In the genomic region with DNA sequence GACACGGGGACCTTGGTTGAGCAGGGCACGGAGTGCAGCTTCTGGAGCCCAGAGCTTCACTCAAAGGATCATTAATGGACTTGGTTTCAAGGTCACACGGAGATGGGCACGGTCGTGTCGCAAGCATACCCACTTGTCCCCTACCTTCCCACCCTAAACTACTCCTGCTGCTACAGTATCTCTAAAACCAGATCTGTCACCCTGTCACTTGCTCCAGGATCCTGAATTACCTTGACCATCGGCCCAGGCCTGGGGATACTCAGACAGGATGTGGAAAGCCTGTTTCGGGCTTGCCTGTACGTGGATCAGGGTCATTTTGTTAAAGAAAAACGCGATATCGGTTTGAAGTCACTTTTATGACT, we compare ENCODE assay signal across 18 mouse cellular contexts. TPM values are rescaled to one million over a fixed set of nuclear protein-coding genes. Genes with fewer than 3 reads are reported as not detected.
A peak's percentile ranks its signal among the peaks of the same experiment; 100 is the strongest.
DNase-seq lines count a peak whose midpoint lies in the region; ATAC-seq and TF ChIP-seq lines count a peak whose summit lies in the region.
"Had no signal": no experiment of that assay in that cellular context is flagged by ENCODE, and none has a peak within 500 bp of the region (broad histone marks: within the 10 kb centered on the region; RNA-seq: fewer than 3 reads in every experiment).

No protein-coding gene starts in this region.

- H3K27me3 ChIP-seq in limb, embryonic 14.5 days (ENCODE audit: control insufficient read depth, insufficient read depth, low read length): peaks cover 30% of the 10 kb centered on the region
- H3K27me3 ChIP-seq in stomach, postnatal 0 days (ENCODE audit: control insufficient read depth, insufficient read depth, low read length): peaks cover 12% of the 10 kb centered on the region; the same call in 1 of the 2 replicates

- DNase-seq in gastrocnemius, adult 2 months: no peak
- no peak for DNase-seq in gastrocnemius, postnatal 10 days
- DNase-seq in testis, postnatal 10 days (ENCODE audit: low spot score): peak; percentile 26
- DNase-seq in testis, postnatal 14 days (ENCODE audit: low spot score): no peak
- no peak for DNase-seq in limb, embryonic 14.5 days (ENCODE audit: low spot score)
- no peak for DNase-seq in stomach, postnatal 0 days (ENCODE audit: low spot score)
- no peak for DNase-seq in frontal cortex, postnatal 36 days (ENCODE audit: low spot score in 2 of 2)
- no peak for DNase-seq in urinary bladder, adult 18-20 months (ENCODE audit: low spot score in 2 of 2)
- DNase-seq: B cell, adult 2 months; embryo, embryonic 11 days; gastrocnemius, postnatal 25 days; lung, postnatal 4 days; right cerebral cortex, postnatal 4 days had no signal

- TF ChIP-seq EP300 in stomach, postnatal 0 days (optimal IDR thresholded peaks at IDR 0.05): no peak

- no peak for TF ChIP-seq CTCF in gastrocnemius, adult 2 months (IDR thresholded peaks at IDR 0.05)
- TF ChIP-seq CTCF in stomach, postnatal 0 days (IDR thresholded peaks at IDR 0.05; ENCODE audit: low read depth): no peak

- peak overlapping the region; percentile 82 for H3K27ac ChIP-seq in gastrocnemius, adult 2 months
- no peak overlapping the region for H3K27ac ChIP-seq in limb, embryonic 14.5 days (replicated peaks; ENCODE audit: low read depth, low read length)
- H3K27ac ChIP-seq in stomach, postnatal 0 days (replicated peaks): peak overlapping the region; percentile 40
- H3K27ac ChIP-seq: heart, embryonic 15.5 days had no signal

- peak overlapping the region; percentile 52 for H3K9ac ChIP-seq in limb, embryonic 14.5 days (ENCODE audit: low read depth, low read length, severe bottlenecking)
- peak overlapping the region; percentile 53 for H3K9ac ChIP-seq in stomach, postnatal 0 days (ENCODE audit: low read length)
- H3K9ac ChIP-seq: heart, embryonic 15.5 days had no signal

- 24% methylated on average over 12 of the region's 12 CpGs for WGBS in limb, embryonic 14.5 days
- WGBS in stomach, postnatal 0 days: 35% methylated on average over 12 of the region's 12 CpGs

- intact Hi-C loops in gastrocnemius, adult 2 months (cut with DNase I): loop anchor here (2.0 kb wide), 1 partner anchor 15 kb away; no protein-coding TSS in a partner anchor

- no peaks in the 10 kb centered on the region for H3K9me3 ChIP-seq in limb, embryonic 14.5 days (ENCODE audit: control insufficient read depth, low read length)
- no peaks in the 10 kb centered on the region for H3K9me3 ChIP-seq in stomach, postnatal 0 days (ENCODE audit: control insufficient read depth, low read length)
- H3K9me3 ChIP-seq: heart, embryonic 15.5 days had no signal

- peak overlapping the region; percentile 77 for H3K4me3 ChIP-seq in gastrocnemius, adult 2 months
- H3K4me3 ChIP-seq in limb, embryonic 14.5 days (replicated peaks; ENCODE audit: low read length): peak overlapping the region; percentile 39
- H3K4me3 ChIP-seq in stomach, postnatal 0 days (ENCODE audit: low read depth, low read length): peak overlapping the region; percentile 42

- H3K4me1 ChIP-seq in limb, embryonic 14.5 days (ENCODE audit: control insufficient read depth, insufficient read depth, low read length): peaks cover 52% of the 10 kb centered on the region
- H3K4me1 ChIP-seq in stomach, postnatal 0 days (replicated peaks; ENCODE audit: control insufficient read depth, insufficient read depth): no peaks in the 10 kb centered on the region

- TF ChIP-seq POLR2A in limb, embryonic 14.5 days (IDR thresholded peaks at IDR 0.05; ENCODE audit: borderline replicate concordance, extremely low read depth, insufficient read depth, insufficient read length): no peak

- peaks cover 18% of the 10 kb centered on the region; the same call in 1 of the 2 replicates for H3K36me3 ChIP-seq in limb, embryonic 14.5 days (ENCODE audit: control insufficient read depth, insufficient read depth, low read length)
- no peaks in the 10 kb centered on the region for H3K36me3 ChIP-seq in stomach, postnatal 0 days (ENCODE audit: control insufficient read depth, insufficient read depth, low read length)
- H3K36me3 ChIP-seq: heart, embryonic 15.5 days had no signal

- ATAC-seq in limb, embryonic 14.5 days (ENCODE audit: low FRiP score, low read depth): no peak
- ATAC-seq in stomach, postnatal 0 days (ENCODE audit: low FRiP score, low TSS enrichment): no peak
- ATAC-seq: activated CD4-positive, CD25-positive, alpha-beta regulatory T cell, adult 4 months had no signal

- H3K4me2 ChIP-seq in limb, embryonic 14.5 days (replicated peaks; ENCODE audit: low read depth, low read length, severe bottlenecking): peak overlapping the region; percentile 75
- peak overlapping the region; percentile 76 for H3K4me2 ChIP-seq in stomach, postnatal 0 days (replicated peaks; ENCODE audit: low read depth)

RNA-seq across cellular contexts. Expression of a gene that starts 1.1 kb away (rescaled TPM):
- 1 to 10 TPM; 2.6 to 2.7 TPM for total RNA-seq in gastrocnemius, adult 2 months (2021)
- total RNA-seq in gastrocnemius, postnatal 10 days (2021): 1 to 10 TPM; 1.6 to 2.2 TPM
- 3.9 and 4.3 TPM in 2 replicates for polyA plus RNA-seq in limb, embryonic 14.5 days (2012; rRNA removed)
- polyA plus RNA-seq in limb, embryonic 14.5 days (2014; fragmentation: Nextera tagmentation; extraction: Ambion mirVana): 0.66 and 0.94 TPM in 2 replicates
- 0.33 and 0.80 TPM in 2 replicates for polyA plus RNA-seq in stomach, postnatal 0 days (2015; fragmentation: Nextera tagmentation; extraction: Ambion mirVana)
- total RNA-seq: left cerebral cortex, postnatal 10 days; MEL had no signal
- polyA plus RNA-seq: activated CD4-positive, CD25-positive, alpha-beta regulatory T cell, adult 4 months; heart, embryonic 15.5 days; thymus, postnatal 0 days had no signal

RNA-seq across cellular contexts. Expression of a gene that starts 3.5 kb away (rescaled TPM):
- total RNA-seq in gastrocnemius, adult 2 months (2021): 1 to 10 TPM; 2.8 to 3.1 TPM
- 1 to 10 TPM; 2.0 to 5.0 TPM for total RNA-seq in gastrocnemius, postnatal 10 days (2021)
- 12.0 and 15.9 TPM in 2 replicates for polyA plus RNA-seq in limb, embryonic 14.5 days (2012; rRNA removed)
- polyA plus RNA-seq in limb, embryonic 14.5 days (2014; fragmentation: Nextera tagmentation; extraction: Ambion mirVana): 2.7 and 3.4 TPM in 2 replicates
- polyA plus RNA-seq in stomach, postnatal 0 days (2015; fragmentation: Nextera tagmentation; extraction: Ambion mirVana): 2.8 and 2.9 TPM in 2 replicates
- total RNA-seq: left cerebral cortex, postnatal 10 days; MEL had no signal

RNA-seq across cellular contexts. Expression of a gene that starts 3.5 kb away (rescaled TPM):
- total RNA-seq in gastrocnemius, adult 2 months (2021): under 1 TPM in 1 of 2 experiments, not detected in 1; 0.82 TPM
- not detected for total RNA-seq in gastrocnemius, postnatal 10 days (2021)
- 3.2 and 4.6 TPM in 2 replicates for polyA plus RNA-seq in limb, embryonic 14.5 days (2012; rRNA removed)
- 1.1 TPM in 1 of 2 replicates, not detected in the other for polyA plus RNA-seq in limb, embryonic 14.5 days (2014; fragmentation: Nextera tagmentation; extraction: Ambion mirVana)
- 0.21 TPM in 1 of 2 replicates, not detected in the other for polyA plus RNA-seq in stomach, postnatal 0 days (2015; fragmentation: Nextera tagmentation; extraction: Ambion mirVana)
- total RNA-seq: left cerebral cortex, postnatal 10 days; MEL had no signal
- polyA plus RNA-seq: activated CD4-positive, CD25-positive, alpha-beta regulatory T cell, adult 4 months; heart, embryonic 15.5 days; thymus, postnatal 0 days had no signal

RNA-seq across cellular contexts. Expression of a gene that starts 5.3 kb away (rescaled TPM):
- total RNA-seq in gastrocnemius, adult 2 months (2021): 1 to 10 TPM; 2.2 to 2.9 TPM
- 1 to 10 TPM; 2.6 to 3.7 TPM for total RNA-seq in gastrocnemius, postnatal 10 days (2021)
- polyA plus RNA-seq in limb, embryonic 14.5 days (2012; rRNA removed): 11.0 and 12.3 TPM in 2 replicates
- polyA plus RNA-seq in limb, embryonic 14.5 days (2014; fragmentation: Nextera tagmentation; extraction: Ambion mirVana): 3.4 and 3.8 TPM in 2 replicates
- 8.4 and 8.9 TPM in 2 replicates for polyA plus RNA-seq in stomach, postnatal 0 days (2015; fragmentation: Nextera tagmentation; extraction: Ambion mirVana)
- total RNA-seq: left cerebral cortex, postnatal 10 days; MEL had no signal
- polyA plus RNA-seq: activated CD4-positive, CD25-positive, alpha-beta regulatory T cell, adult 4 months had no signal

RNA-seq across cellular contexts. Expression of a gene that starts 12.0 kb away (rescaled TPM):
- 1 to 10 TPM; 4.7 to 5.0 TPM for total RNA-seq in gastrocnemius, adult 2 months (2021)
- 1 to 10 TPM; 9.4 to 9.7 TPM for total RNA-seq in gastrocnemius, postnatal 10 days (2021)
- polyA plus RNA-seq in limb, embryonic 14.5 days (2012; rRNA removed): 15.8 and 17.0 TPM in 2 replicates
- 8.9 and 10.1 TPM in 2 replicates for polyA plus RNA-seq in limb, embryonic 14.5 days (2014; fragmentation: Nextera tagmentation; extraction: Ambion mirVana)
- polyA plus RNA-seq in stomach, postnatal 0 days (2015; fragmentation: Nextera tagmentation; extraction: Ambion mirVana): 8.1 and 8.5 TPM in 2 replicates
- total RNA-seq: left cerebral cortex, postnatal 10 days; MEL had no signal
- polyA plus RNA-seq: activated CD4-positive, CD25-positive, alpha-beta regulatory T cell, adult 4 months had no signal
